Mouse (Mus musculus): ENCODE results near the gene Wfdc10. TPM values are rescaled to one million over a fixed set of nuclear protein-coding genes. Genes with fewer than 3 reads are reported as not detected.
"Not testable (repeated sequence)": the region's sequence is repeated elsewhere in the genome, so short reads cannot be mapped to it uniquely, and the experiment has no call there.

The Wfdc10 gene
- polyA plus RNA-seq (2015; fragmentation: Nextera tagmentation; extraction: Ambion mirVana): 0.41 TPM in 1 of 2 replicates, not detected in the other

DNA sequence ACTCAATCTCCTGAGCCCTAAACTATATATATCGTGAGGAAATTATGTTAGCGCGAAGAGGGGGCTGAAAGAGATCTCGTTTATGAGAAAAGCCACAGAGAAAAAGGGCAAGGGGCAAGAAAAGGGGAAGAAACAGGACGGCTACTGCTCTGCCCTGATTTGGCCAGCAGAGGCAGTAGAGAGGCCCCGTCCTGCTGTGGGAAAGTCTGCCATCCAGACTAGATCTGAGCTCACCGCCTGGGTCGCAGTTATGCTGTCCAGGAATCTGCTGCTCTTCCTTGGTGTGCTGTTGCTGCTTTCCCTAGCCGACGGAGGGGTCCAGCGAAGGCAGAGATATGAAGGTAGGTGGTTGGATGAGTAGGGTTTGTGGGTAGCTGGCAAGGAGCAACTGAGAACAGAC is at the start of gene Wfdc10:
Gene Wfdc10, plus strand, starts transcription at position 189 of the 400 bp plus-strand sequence.
- H3K4me2 ChIP-seq: no peak within 1 kb of the TSS
- H3K9ac ChIP-seq: no peak within 1 kb of the TSS
- no peaks in the 10 kb centered on the region for H3K36me3 ChIP-seq
- ATAC-seq (replicated peaks; ENCODE audit: low FRiP score): no peak
- H3K27ac ChIP-seq: no peak within 1 kb of the TSS
- H3K9me3 ChIP-seq (replicated peaks): no peaks in the 10 kb centered on the region
- H3K4me3 ChIP-seq (replicated peaks): no peak within 1 kb of the TSS
- H3K27me3 ChIP-seq: no peaks in the 10 kb centered on the region
- no peaks in the 10 kb centered on the region for H3K4me1 ChIP-seq
- WGBS: 19% methylated on average over 11 of the region's 11 CpGs

DNA sequence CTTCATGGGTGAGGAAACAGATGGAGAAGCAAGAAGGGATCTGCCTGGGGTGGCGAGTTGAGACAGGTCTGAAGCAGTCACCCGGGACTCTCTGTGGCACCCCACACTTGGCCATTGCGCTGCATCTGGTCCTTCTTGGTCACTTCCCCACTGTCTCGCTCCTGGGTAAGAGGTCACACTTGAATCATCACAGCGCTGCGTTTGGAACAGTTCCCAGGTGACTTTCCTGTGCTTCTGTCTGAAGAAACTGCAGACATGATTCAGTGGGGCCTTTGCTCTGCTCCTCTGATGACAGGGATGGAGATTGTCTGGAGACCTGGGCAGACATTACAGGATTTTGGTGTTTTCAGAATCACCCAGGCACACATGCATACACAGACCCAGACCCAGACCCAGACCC is 47.1 kb upstream of the Wfdc10 start:
- 54% methylated on average over 6 of the region's 6 CpGs for whole genome bisulfite sequencing
- ATAC-seq (replicated peaks; ENCODE audit: low FRiP score): no peak
- no peak overlapping the region for H3K9ac ChIP-seq
- no peaks in the 10 kb centered on the region; the same call in 1 of the 2 replicates for H3K27me3 ChIP-seq
- H3K4me2 ChIP-seq: no peak overlapping the region
- no peak overlapping the region for H3K4me3 ChIP-seq (replicated peaks)
- no peaks in the 10 kb centered on the region for H3K9me3 ChIP-seq (replicated peaks)
- 0 out of 2 replicates have a peak, but pooled peaks cover 7% of the 10 kb centered on the region for H3K4me1 ChIP-seq
- H3K27ac ChIP-seq: no peak overlapping the region
- H3K36me3 ChIP-seq: no peaks in the 10 kb centered on the region

- not testable (repeated sequence) for H3K27me3 ChIP-seq; H3K4me1 ChIP-seq; H3K9ac ChIP-seq; H3K9me3 ChIP-seq (replicated peaks); H3K27ac ChIP-seq; H3K4me2 ChIP-seq; H3K4me3 ChIP-seq (replicated peaks); H3K36me3 ChIP-seq; ATAC-seq (replicated peaks; ENCODE audit: low FRiP score)
- 48% methylated on average over 8 of the region's 8 CpGs for WGBS
These were observed 42.4 kb upstream of the Wfdc10 start, which contains the start of the genes Wfdc6b and Wfdc8 for GRCm38 (mm10) chr2:164613471-164613870. TSS of gene Wfdc6b (plus strand) at chr2:164613522. TSS of gene Wfdc8 (minus strand) at chr2:164613626.

- WGBS: 89% methylated on average over 3 of the region's 3 CpGs
- H3K4me2 ChIP-seq: no peak overlapping the region
- no peaks in the 10 kb centered on the region for H3K36me3 ChIP-seq
- no peaks in the 10 kb centered on the region for H3K27me3 ChIP-seq
- H3K4me3 ChIP-seq (replicated peaks): no peak overlapping the region
- H3K9ac ChIP-seq: no peak overlapping the region
- no peaks in the 10 kb centered on the region for H3K4me1 ChIP-seq
- no peak for ATAC-seq (replicated peaks; ENCODE audit: low FRiP score)
- H3K27ac ChIP-seq: no peak overlapping the region
- no peaks in the 10 kb centered on the region for H3K9me3 ChIP-seq (replicated peaks)
These were observed 40.5 kb upstream of the Wfdc10 start for GRCm38 (mm10) chr2:164615386-164615785.

DNA sequence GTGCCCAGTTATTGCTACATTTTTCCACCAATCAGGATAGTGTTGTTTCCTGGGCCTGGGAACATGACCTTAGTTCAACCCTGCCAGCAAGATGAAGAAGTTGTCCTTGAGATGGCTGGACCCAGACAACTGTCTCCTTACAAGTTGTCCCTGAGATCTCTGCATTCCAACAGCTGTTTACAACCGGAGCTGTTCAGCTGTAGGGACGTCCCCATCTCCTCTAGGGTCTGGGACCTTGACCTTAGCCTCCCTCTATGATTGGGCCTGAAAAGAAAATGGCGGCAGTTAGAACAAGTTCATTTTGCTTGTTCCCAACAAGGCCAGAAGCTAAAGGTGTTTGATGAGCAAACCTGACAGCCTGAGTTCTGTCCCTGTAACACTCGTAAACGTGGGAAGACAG is 36.8 kb upstream of the Wfdc10 start:
- WGBS: 78% methylated on average over 5 of the region's 5 CpGs

DNA sequence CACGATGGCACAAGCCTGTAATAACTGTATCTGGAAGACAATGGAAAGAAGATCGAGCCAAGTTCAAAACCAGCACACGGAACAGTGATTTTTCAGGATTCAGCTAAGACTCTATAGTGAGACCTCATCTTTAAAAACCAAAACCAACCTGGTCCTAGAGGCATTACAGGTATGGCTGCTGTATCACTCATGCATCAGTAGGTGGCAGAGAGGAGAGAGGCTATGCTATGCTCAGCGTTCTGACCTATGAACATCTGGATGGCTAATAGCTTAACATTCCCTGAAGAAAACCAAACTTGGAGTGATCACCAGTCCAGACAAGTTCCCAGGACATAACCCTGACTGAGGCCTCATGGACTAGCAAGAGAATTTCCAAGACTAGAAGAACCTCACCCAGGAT is 34.1 kb upstream of the Wfdc10 start:
- H3K9me3 ChIP-seq (replicated peaks): no peaks in the 10 kb centered on the region
- H3K4me1 ChIP-seq: no peaks in the 10 kb centered on the region
- 90% methylated on average over 4 of the region's 4 CpGs for WGBS
- no peak for ATAC-seq (replicated peaks; ENCODE audit: low FRiP score)
- no peak overlapping the region for H3K4me3 ChIP-seq (replicated peaks)
- H3K4me2 ChIP-seq: no peak overlapping the region
- no peaks in the 10 kb centered on the region for H3K27me3 ChIP-seq
- H3K9ac ChIP-seq: no peak overlapping the region
- no peaks in the 10 kb centered on the region for H3K36me3 ChIP-seq
- no peak overlapping the region for H3K27ac ChIP-seq

More for the DNA sequence above, 36.8 kb upstream of the Wfdc10 start:
- Histone ChIP-seq H3K9ac (no peak overlapping the region), H3K4me3 (replicated peaks) (no peak overlapping the region), H3K27ac (no peak overlapping the region), H3K4me1 (no peaks in the 10 kb centered on the region), H3K36me3 (no peaks in the 10 kb centered on the region), H3K4me2 (no peak overlapping the region), H3K27me3 (no peaks in the 10 kb centered on the region), H3K9me3 (replicated peaks) (no peaks in the 10 kb centered on the region)
- ATAC-seq (replicated peaks; ENCODE audit: low FRiP score): no peak

DNA sequence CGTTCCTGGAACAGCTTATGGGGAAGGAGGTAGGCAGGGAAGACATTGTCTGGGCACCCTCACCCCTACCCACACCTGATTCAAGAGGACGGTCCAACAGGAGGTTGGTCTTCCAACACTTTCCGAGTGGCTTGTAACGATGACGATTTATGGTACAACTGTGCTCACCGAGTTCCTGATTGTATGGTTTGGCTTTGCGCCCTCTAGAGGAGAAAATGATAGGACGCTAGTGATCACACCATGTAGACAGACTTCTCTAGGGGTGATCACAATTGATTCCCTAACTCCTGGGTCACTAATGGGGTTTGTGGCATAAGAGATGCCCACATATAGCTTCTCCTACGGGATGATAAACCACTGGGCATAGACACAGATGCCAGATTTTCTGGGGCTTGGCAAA is 20.6 kb upstream of the Wfdc10 start:
- no peak overlapping the region for H3K9ac ChIP-seq
- no peaks in the 10 kb centered on the region for H3K4me1 ChIP-seq
- 73% methylated on average over 9 of the region's 9 CpGs for WGBS
- H3K27ac ChIP-seq: no peak overlapping the region
- H3K9me3 ChIP-seq (replicated peaks): no peaks in the 10 kb centered on the region
- no peak overlapping the region for H3K4me2 ChIP-seq
- no peaks in the 10 kb centered on the region for H3K27me3 ChIP-seq
- ATAC-seq (replicated peaks; ENCODE audit: low FRiP score): no peak
- no peaks in the 10 kb centered on the region for H3K36me3 ChIP-seq
- H3K4me3 ChIP-seq (replicated peaks): no peak overlapping the region

- WGBS: 69% methylated on average over 3 of the region's 3 CpGs
- no peak within 1 kb of the TSS for H3K4me3 ChIP-seq (replicated peaks)
- no peak for ATAC-seq (replicated peaks; ENCODE audit: low FRiP score)
- no peaks in the 10 kb centered on the region for H3K4me1 ChIP-seq
- H3K9ac ChIP-seq: no peak within 1 kb of the TSS
- no peak within 1 kb of the TSS for H3K4me2 ChIP-seq
- no peaks in the 10 kb centered on the region for H3K27me3 ChIP-seq
- H3K36me3 ChIP-seq: no peaks in the 10 kb centered on the region
- no peaks in the 10 kb centered on the region for H3K9me3 ChIP-seq (replicated peaks)
- H3K27ac ChIP-seq: no peak within 1 kb of the TSS
These were observed 17.1 kb upstream of the Wfdc10 start, which contains the start of gene Wfdc16 for GRCm38 (mm10) chr2:164638696-164639095. TSS of gene Wfdc16 (minus strand) at chr2:164638796.

DNA sequence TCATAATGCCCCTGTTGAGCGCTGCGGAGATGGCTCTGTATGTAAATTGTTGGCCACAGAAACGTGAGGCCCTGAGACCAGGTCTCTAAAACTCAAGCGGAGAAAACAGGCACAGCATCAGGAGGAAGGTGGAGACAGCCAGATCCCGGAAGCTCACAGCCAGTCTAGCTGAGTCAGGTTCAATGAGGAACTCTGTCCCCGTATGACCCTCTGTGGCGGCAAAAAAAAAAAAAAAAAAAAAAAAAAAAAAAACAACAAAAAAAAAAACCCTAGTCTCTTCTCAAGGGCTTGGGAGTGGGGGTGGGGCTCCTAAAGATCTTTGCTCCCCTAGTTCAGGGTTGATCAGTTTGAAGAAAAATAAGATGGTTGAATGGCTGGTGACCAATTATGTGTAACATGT is 14.7 kb upstream of the Wfdc10 start:
- Histone ChIP-seq H3K9me3 (replicated peaks) (no peaks in the 10 kb centered on the region), H3K36me3 (no peaks in the 10 kb centered on the region), H3K4me1 (no peaks in the 10 kb centered on the region), H3K4me2 (no peak overlapping the region), H3K27me3 (no peaks in the 10 kb centered on the region), H3K27ac (no peak overlapping the region), H3K4me3 (replicated peaks) (no peak overlapping the region), H3K9ac (no peak overlapping the region)
- no peak for ATAC-seq (replicated peaks; ENCODE audit: low FRiP score)
- 62% methylated on average over 7 of the region's 7 CpGs for WGBS

DNA sequence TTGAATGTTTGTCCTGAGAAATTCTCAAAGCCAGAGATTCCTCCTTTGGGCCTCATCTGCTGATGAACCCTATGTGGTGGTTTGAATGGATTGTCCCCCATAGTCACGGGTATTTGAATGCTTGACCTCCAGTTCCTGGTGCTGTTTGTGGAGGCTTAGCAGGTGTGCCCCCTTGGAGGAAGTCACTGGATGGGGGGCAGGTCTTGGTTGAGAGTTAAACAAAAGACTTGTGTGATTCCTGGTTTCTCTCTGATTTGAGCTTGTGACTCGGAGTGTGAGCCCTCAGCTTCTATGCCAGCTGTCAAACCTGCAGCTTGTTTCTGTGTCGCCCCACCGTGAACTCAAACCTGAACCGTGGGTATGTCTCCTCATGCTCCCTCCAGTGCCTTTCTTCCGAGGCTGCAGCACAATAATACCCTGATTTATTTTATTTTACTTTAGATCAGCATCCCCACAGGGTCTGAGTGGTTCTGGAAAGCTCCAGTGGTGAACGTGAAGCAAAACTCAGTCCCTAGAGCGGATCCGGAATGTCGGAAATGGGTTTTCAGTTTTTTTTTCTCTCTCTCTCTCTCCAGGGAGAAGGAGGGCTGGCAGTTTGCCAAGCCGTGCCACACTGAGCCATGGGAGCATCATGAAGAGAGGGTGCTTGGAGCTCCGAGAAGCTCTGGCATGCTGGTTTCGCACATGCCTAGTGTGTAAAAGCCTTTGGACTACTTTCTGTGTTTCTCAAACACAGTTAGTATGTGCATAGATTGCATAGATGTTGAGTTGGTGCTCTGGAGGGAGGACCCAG is 13.8 kb upstream of the Wfdc10 start:
- no peaks in the 10 kb centered on the region for H3K9me3 ChIP-seq (replicated peaks)
- no peaks in the 10 kb centered on the region for H3K36me3 ChIP-seq
- H3K4me3 ChIP-seq (replicated peaks): no peak overlapping the region
- WGBS: 83% methylated on average over 13 of the region's 13 CpGs
- H3K4me1 ChIP-seq: no peaks in the 10 kb centered on the region
- H3K27me3 ChIP-seq: no peaks in the 10 kb centered on the region
- no peak overlapping the region for H3K4me2 ChIP-seq
- no peak overlapping the region for H3K27ac ChIP-seq
- ATAC-seq (replicated peaks; ENCODE audit: low FRiP score): no peak
- no peak overlapping the region for H3K9ac ChIP-seq

DNA sequence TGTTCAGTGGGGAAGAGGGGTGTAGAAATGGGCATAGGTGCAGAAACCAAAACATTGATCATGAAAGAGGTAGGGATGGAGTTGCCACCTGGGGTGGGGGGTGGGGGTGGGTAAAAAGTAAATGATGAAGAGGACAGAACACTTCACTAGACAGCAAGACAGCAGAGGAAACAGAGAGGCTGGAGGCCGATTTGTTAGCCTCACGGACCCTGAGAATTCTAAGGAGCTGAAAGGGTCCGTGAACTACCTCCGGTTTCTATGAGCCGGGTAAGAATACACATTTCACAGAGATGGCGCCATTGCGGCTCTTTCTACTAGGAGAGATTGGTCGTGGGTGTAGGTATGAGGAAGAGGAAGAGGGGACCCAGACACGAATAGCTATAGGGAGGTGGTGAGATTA is 637 bp downstream of the Wfdc10 start, which contains the start of gene Wfdc9:
Gene Wfdc9, minus strand, starts transcription at position 101 of the 400 bp plus-strand sequence.
- H3K36me3 ChIP-seq: no peaks in the 10 kb centered on the region
- H3K27me3 ChIP-seq: no peaks in the 10 kb centered on the region
- no peaks in the 10 kb centered on the region for H3K4me1 ChIP-seq
- H3K9ac ChIP-seq: no peak within 1 kb of the TSS
- ATAC-seq (replicated peaks; ENCODE audit: low FRiP score): no peak
- 89% methylated on average over 9 of the region's 9 CpGs for WGBS
- H3K4me2 ChIP-seq: no peak within 1 kb of the TSS
- H3K9me3 ChIP-seq (replicated peaks): no peaks in the 10 kb centered on the region
- H3K27ac ChIP-seq: no peak within 1 kb of the TSS
- no peak within 1 kb of the TSS for H3K4me3 ChIP-seq (replicated peaks)

- Histone ChIP-seq H3K27me3 (no peaks in the 10 kb centered on the region), H3K9ac (no peak overlapping the region), H3K36me3 (no peaks in the 10 kb centered on the region), H3K9me3 (replicated peaks) (no peaks in the 10 kb centered on the region), H3K4me2 (no peak overlapping the region), H3K4me1 (no peaks in the 10 kb centered on the region), H3K4me3 (replicated peaks) (no peak overlapping the region), H3K27ac (no peak overlapping the region)
- 86% methylated on average over 7 of the region's 7 CpGs for WGBS
- no peak for ATAC-seq (replicated peaks; ENCODE audit: low FRiP score)
These were observed 9.0 kb downstream of the Wfdc10 start for GRCm38 (mm10) chr2:164664851-164665250.
